Mouse (Mus musculus): Measurements from ENCODE around the gene Rnf150. TPM values are rescaled to one million over a fixed set of nuclear protein-coding genes. Genes with fewer than 3 reads are reported as not detected.
A peak's percentile ranks its signal among the peaks of the same experiment; 100 is the strongest.

The Rnf150 gene
- polyA plus RNA-seq, 1 experiment from 2014 or later: 0.17 TPM

DNA sequence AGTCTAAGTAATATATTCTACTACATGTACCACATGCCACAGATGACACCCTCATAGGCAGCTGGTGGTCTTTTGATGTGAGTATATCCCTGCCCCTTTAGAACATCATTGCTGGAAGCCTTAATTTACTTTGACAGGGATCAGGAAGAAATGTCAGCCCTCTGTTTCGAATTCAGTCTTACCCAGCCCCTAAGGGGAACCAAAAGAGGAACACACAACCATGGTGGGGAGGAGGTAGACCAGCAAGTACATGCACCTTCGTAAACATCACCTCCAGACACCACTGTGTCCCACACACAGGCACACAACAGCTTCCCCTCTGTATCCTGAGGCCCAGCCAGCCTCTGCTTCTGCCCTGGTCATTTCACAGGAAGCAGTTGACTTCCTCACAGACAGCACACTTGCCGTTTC, 277.6 kb downstream of the Rnf150 start:
- Histone ChIP-seq H3K9me3 (replicated peaks) (no peaks in the 10 kb centered on the region), H3K27me3 (replicated peaks) (no peaks in the 10 kb centered on the region), H3K4me3 (no peak overlapping the region), H3K4me2 (no peak overlapping the region), H3K36me3 (no peaks in the 10 kb centered on the region), H3K4me1 (no peaks in the 10 kb centered on the region), H3K27ac (no peak overlapping the region), H3K9ac (no peak overlapping the region)
- 15% methylated on average over 3 of the region's 3 CpGs for WGBS (ENCODE audit: insufficient replicate concordance)
- ATAC-seq: 0 out of 2 replicates have a peak, but pooled peaks have one; percentile 37

Other genes with a start within 250 kb of the Rnf150 start
- 41.8 and 43.7 TPM in 2 replicates for gene Zfp330, start 89.2 kb upstream of the Rnf150 start, polyA plus RNA-seq (2016; fragmentation: Nextera tagmentation; extraction: Ambion mirVana)

Data from liver, embryonic 12.5 days (tissue).